Mouse (Mus musculus) testis, adult 2 months (tissue): ENCODE data around the gene Erp27.

Experiments used
- CTCF ChIP-seq: fragments of 200-500 bp; IDR thresholded peaks from 2 replicates; pipeline ENCODE4 v1.5.1; 2012; ENCODE audit warnings: low read depth, mild to moderate bottlenecking, inconsistent platforms, low read length, moderate library complexity; ENCODE audit not compliant: control insufficient read depth, insufficient read depth, insufficient replicate concordance
- POLR2A ChIP-seq: fragments of 200-500 bp; IDR thresholded peaks from 2 replicates; pipeline ENCODE4 v1.6.1; 2012; ENCODE audit warnings: low read depth, mild to moderate bottlenecking, inconsistent platforms, low read length, moderate library complexity; ENCODE audit not compliant: control insufficient read depth

DNA sequence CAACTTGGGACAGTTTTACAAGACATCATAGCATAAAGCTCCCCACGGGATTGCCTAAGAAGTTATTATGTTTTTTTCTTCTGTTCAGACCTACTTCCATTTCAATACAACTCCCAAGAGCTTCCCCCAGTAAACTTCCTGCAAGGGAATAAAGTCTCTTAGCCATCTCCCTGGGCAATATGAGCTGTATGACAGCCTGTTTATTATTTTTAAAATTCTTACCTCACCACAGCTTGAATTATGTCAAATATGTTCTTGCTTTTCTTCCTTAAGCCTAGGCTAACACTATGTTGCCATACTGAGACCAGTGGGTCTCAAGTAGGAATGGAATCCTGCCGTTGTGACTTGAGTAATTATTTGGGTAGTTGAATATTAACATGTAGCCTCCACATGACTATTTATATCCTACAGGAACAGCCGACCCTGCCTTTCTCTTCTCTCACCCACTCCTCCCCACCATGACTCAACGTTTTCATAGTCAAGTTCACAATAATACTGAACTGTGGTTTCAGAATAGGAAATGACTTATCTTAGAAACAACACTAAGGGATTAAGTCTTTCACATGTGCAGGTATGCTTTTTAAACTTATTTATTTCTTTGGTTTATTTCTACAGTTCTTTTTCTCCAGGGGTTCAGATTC lies 21.5 kb downstream of the Erp27 start:
- no peak for TF ChIP-seq CTCF
- no peak for TF ChIP-seq POLR2A
